Mouse (Mus musculus): ENCODE data around the gene Apobec1. TPM values are rescaled to one million over a fixed set of nuclear protein-coding genes. Genes with fewer than 3 reads are reported as not detected.
"Not testable (repeated sequence)": the region's sequence is repeated elsewhere in the genome, so short reads cannot be mapped to it uniquely, and the experiment has no call there.

The Apobec1 gene
- polyA plus RNA-seq, 1 experiment from 2014 or later = 3.3 TPM

DNA sequence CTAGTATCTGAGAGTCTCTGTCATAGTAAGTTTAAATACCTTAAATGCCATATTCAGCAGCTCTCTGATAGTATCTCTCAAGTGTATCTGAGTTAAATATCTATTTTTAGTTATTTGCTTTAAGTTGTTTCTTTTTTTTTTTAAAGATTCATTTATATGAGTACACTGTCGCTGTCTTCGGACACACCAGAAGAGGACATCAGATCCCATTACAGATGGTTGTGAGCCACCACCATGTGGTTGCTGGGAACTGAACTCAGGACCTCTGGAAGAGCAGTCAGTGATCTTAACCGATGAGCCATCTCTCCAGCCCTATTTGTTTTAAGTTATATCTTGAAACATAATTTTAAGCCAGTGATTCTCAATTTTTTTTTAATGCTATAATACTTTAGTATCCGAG lies 1.2 kb downstream of the Apobec1 start:
- H3K27me3 ChIP-seq = no peaks in the 10 kb centered on the region
- no peak overlapping the region for H3K4me3 ChIP-seq (replicated peaks)
- no peaks in the 10 kb centered on the region for H3K4me1 ChIP-seq
- no peak overlapping the region for H3K9ac ChIP-seq
- WGBS = 88% methylated on average over 4 of the region's 4 CpGs
- H3K9me3 ChIP-seq (replicated peaks) = no peaks in the 10 kb centered on the region
- H3K4me2 ChIP-seq = no peak overlapping the region
- no peak for ATAC-seq (replicated peaks; ENCODE audit: low FRiP score)
- H3K27ac ChIP-seq = no peak overlapping the region
- no peaks in the 10 kb centered on the region for H3K36me3 ChIP-seq

DNA sequence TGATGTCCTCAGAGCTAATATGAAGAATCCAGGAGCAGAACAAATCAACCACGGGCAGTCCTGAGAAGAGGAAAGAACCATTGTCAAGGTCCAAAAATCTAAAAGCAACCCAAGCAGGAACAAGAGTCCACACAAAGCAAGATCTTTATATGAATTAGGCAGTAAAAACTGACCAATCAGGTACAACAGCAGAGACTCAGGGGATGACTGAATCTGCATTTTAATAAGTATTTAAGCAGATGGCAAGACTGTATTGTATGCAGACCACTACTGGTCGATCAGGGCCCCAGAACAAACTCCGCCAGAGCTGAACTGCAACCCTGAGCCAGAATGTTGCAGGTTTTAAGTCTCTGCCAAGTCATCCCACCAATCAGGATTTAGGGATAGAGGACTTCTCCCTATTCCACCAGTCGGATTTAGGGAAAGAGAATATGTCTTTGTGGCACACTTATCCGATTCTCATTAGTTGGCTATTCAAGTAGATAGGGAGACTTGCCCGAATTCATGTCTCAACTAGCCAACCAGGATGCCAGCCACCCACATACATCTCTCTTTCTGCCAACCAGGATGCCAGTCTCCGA lies 2.1 kb downstream of the Apobec1 start:
- ATAC-seq (replicated peaks; ENCODE audit: low FRiP score) = no peak
- Histone ChIP-seq H3K4me2 (no peak overlapping the region), H3K4me3 (replicated peaks) (no peak overlapping the region), H3K4me1 (no peaks in the 10 kb centered on the region), H3K9me3 (replicated peaks) (no peaks in the 10 kb centered on the region), H3K27ac (no peak overlapping the region), H3K36me3 (no peaks in the 10 kb centered on the region), H3K9ac (no peak overlapping the region), H3K27me3 (no peaks in the 10 kb centered on the region)
- 86% methylated on average over 7 of the region's 7 CpGs for WGBS

DNA sequence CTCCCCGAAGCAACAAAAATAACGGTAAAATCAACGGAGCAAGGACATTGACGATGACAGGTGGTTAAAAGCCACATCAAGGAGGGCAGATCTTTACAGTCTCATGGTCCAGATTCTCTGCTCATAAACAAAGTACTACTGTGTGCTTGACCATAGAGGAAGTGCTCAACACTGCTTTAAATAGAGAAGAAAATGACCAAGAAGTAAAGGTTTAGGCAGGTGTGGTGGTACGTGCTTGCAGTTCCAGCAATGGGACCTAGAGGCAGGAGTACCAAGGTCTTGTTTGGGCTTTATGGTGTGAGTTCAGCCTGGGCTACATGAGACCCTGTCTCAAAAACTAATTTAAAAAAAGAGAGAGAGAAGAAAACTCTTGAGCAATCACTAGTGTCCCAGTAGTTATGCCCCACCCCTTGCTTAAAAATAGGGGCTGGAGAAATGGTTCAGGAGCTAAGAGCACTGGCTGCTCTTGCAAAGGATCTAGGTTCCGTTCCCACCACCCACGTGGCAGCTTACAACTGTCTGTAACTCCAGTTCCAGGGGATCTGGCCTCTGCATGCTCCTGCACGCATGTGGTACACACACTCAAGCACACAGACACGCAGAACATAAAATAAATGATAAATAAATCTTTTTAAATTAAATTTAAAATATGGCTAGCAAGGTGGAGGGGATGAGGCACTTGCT lies 3.0 kb downstream of the Apobec1 start:
- H3K36me3 ChIP-seq = no peaks in the 10 kb centered on the region
- WGBS = 91% methylated on average over 9 of the region's 9 CpGs
- H3K4me2 ChIP-seq = no peak overlapping the region
- H3K4me1 ChIP-seq = no peaks in the 10 kb centered on the region
- H3K9ac ChIP-seq = no peak overlapping the region
- no peaks in the 10 kb centered on the region for H3K9me3 ChIP-seq (replicated peaks)
- no peak for ATAC-seq (replicated peaks; ENCODE audit: low FRiP score)
- no peaks in the 10 kb centered on the region for H3K27me3 ChIP-seq
- no peak overlapping the region for H3K27ac ChIP-seq
- no peak overlapping the region for H3K4me3 ChIP-seq (replicated peaks)

DNA sequence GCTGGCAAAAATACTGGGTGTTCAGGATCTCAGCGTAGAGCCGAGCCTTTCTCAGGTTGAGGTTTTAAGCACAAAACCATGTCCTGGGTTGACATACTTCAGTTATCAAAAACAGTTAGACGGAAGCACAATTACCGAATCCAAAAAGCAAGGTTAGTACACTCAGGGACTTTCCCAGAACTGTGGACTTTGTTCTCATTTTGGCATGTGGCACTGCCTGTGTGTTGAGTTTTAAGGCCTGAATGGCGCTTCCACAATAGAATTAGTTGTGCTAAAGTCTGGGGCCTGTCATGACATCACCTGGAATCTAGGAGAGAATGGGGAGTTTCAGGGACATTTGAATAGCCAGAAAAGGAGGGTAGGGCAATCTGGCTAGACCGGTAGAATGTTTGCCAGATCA lies 3.8 kb downstream of the Apobec1 start:
- H3K36me3 ChIP-seq = no peaks in the 10 kb centered on the region
- H3K9ac ChIP-seq = no peak overlapping the region
- H3K27me3 ChIP-seq = no peaks in the 10 kb centered on the region
- H3K9me3 ChIP-seq (replicated peaks) = no peaks in the 10 kb centered on the region
- no peaks in the 10 kb centered on the region for H3K4me1 ChIP-seq
- H3K4me2 ChIP-seq = no peak overlapping the region
- no peak for ATAC-seq (replicated peaks; ENCODE audit: low FRiP score)
- 90% methylated on average over 6 of the region's 6 CpGs for WGBS
- no peak overlapping the region for H3K4me3 ChIP-seq (replicated peaks)
- H3K27ac ChIP-seq = no peak overlapping the region

DNA sequence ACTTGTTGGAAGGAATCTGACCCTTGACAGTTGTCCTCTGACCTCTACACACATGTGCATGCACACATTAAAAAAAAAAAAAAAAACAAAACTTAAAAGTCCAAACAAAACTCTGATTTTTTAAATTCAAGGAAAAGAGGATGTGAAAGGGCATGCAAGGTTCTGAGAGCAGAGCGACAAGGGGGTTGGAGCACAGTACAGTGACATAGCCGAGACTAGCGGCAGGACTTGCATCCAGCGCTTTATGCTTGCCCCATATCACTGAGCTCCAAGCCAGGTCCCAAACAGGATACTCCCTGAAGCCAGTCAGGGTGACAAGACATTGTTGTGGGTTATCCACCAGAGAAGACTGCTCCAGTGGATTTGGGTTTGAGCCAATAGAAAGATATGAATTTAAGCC lies 4.2 kb downstream of the Apobec1 start:
- Histone ChIP-seq H3K4me3 (replicated peaks) (no peak overlapping the region), H3K9me3 (replicated peaks) (no peaks in the 10 kb centered on the region), H3K9ac (no peak overlapping the region), H3K36me3 (no peaks in the 10 kb centered on the region), H3K4me1 (no peaks in the 10 kb centered on the region), H3K27me3 (no peaks in the 10 kb centered on the region), H3K4me2 (no peak overlapping the region), H3K27ac (no peak overlapping the region)
- ATAC-seq (replicated peaks; ENCODE audit: low FRiP score) = no peak
- WGBS = 96% methylated on average over 4 of the region's 4 CpGs

DNA sequence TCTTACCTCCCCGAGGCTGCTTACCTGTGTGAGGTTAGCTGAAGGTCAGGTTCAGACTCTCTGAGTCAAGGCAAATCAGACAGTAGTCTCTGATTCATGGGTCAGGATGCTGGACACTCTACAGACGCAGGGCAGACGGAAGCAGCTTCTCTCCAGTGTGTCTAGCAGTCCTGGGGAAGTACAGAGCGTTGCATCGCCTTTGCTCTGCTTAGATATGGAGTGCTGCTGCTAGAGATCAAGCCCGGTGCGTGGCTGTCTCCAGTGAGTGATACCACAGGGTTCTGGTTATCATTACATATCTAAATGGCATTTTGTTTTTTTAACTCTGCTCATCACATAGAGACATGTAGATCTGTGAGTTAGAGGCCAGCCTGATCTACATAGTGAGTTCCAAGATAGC lies 5.6 kb downstream of the Apobec1 start:
- Histone ChIP-seq H3K36me3 (no peaks in the 10 kb centered on the region), H3K9me3 (replicated peaks) (no peaks in the 10 kb centered on the region), H3K4me2 (no peak overlapping the region), H3K4me1 (no peaks in the 10 kb centered on the region), H3K4me3 (replicated peaks) (no peak overlapping the region), H3K9ac (no peak overlapping the region), H3K27ac (no peak overlapping the region), H3K27me3 (no peaks in the 10 kb centered on the region)
- no peak for ATAC-seq (replicated peaks; ENCODE audit: low FRiP score)
- 80% methylated on average over 7 of the region's 7 CpGs for WGBS

DNA sequence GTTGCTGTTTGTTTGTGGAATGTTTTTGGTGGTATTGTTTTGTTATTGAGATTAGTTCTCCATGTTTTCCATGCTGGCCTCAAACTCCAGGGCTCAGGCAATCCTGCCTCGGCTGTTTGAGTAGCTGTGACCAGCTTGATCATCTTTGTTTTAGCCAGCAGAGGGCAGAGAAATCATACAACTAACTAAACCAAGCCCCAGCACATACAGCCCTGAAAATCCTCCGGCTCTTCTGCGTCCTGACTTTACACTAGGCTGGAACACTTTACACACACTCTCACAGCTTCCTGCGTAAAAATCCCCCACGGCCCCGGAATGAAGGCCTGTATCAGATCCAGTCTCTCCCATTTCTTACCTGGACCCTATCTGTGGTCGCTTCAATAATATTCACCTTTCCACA lies 6.6 kb downstream of the Apobec1 start:
- ATAC-seq (replicated peaks; ENCODE audit: low FRiP score) = peak; percentile 67; the same call in 1 of the 2 replicates
- H3K36me3 ChIP-seq = no peaks in the 10 kb centered on the region
- H3K27me3 ChIP-seq = no peaks in the 10 kb centered on the region
- no peaks in the 10 kb centered on the region for H3K9me3 ChIP-seq (replicated peaks)
- H3K27ac ChIP-seq = no peak overlapping the region
- H3K4me3 ChIP-seq (replicated peaks) = no peak overlapping the region
- no peak overlapping the region for H3K4me2 ChIP-seq
- no peak overlapping the region for H3K9ac ChIP-seq
- 28% methylated on average over 7 of the region's 7 CpGs for WGBS
- no peaks in the 10 kb centered on the region for H3K4me1 ChIP-seq

DNA sequence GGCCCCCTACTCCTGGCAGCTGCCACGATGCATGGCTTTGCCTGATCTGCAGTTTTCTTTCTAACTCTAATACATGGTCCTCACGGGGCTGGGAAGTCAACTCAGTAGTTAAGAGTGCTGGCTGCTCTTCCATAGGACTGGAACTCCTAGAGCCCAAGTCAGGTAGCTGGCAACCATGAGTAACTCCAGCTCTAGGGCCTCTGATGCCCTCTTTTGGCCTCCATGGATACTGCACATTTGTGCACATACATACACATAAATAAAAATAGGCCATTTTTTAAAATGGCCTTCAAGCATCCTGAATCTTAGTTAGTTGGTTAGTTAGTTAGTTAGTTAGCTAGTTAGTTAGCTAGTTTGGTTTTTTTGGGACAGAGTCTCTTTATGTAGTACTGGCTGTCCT lies 9.3 kb downstream of the Apobec1 start:
- no peaks in the 10 kb centered on the region for H3K36me3 ChIP-seq
- WGBS = 97% methylated on average over 2 of the region's 2 CpGs

DNA sequence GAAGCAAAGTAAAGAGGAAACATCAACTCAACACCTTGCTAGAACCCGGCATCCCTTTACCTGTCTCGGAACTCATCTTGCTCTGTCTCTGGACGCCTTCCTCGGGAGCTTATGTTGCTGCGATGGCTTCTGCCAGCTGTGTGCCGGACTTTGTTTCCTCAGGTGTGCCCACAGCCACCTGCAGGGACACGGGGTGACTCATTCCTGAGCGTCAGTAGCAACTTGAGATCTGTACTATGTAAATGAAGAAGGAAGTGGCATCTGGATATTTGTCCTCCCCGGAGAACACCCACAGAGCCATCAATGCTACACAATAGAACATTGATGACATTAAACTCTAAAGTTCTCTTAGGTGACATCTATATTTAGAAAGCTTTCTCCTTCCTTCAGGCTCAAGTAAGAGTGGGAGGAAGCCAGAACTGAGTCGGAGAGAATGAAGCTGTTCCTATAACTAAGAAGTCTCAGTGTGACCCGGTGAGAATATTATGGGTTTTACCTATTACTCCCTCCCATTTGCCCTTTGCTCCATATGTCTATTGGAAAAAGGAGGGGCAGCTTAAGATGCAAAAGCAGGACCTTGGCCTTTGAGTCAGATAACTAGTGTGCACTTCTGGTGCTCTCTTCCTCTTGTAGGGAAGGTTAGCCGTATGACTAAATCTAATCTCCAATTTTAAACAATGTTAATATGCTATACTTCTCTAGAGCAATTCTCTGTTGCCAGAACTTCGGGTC lies 11.1 kb downstream of the Apobec1 start:
- H3K27ac ChIP-seq = no peak overlapping the region
- no peak overlapping the region for H3K4me2 ChIP-seq
- H3K36me3 ChIP-seq = no peaks in the 10 kb centered on the region
- no peak overlapping the region for H3K4me3 ChIP-seq (replicated peaks)
- H3K27me3 ChIP-seq = no peaks in the 10 kb centered on the region
- no peaks in the 10 kb centered on the region for H3K9me3 ChIP-seq (replicated peaks)
- 83% methylated on average over 13 of the region's 13 CpGs for WGBS
- no peaks in the 10 kb centered on the region for H3K4me1 ChIP-seq
- no peak overlapping the region for H3K9ac ChIP-seq
- ATAC-seq (replicated peaks; ENCODE audit: low FRiP score) = no peak

More for the DNA sequence above, 9.3 kb downstream of the Apobec1 start:
- Histone ChIP-seq H3K27ac (no peak overlapping the region), H3K4me3 (replicated peaks) (no peak overlapping the region), H3K9ac (no peak overlapping the region), H3K4me2 (no peak overlapping the region), H3K27me3 (no peaks in the 10 kb centered on the region), H3K9me3 (replicated peaks) (no peaks in the 10 kb centered on the region), H3K4me1 (no peaks in the 10 kb centered on the region)
- ATAC-seq (replicated peaks; ENCODE audit: low FRiP score) = no peak

DNA sequence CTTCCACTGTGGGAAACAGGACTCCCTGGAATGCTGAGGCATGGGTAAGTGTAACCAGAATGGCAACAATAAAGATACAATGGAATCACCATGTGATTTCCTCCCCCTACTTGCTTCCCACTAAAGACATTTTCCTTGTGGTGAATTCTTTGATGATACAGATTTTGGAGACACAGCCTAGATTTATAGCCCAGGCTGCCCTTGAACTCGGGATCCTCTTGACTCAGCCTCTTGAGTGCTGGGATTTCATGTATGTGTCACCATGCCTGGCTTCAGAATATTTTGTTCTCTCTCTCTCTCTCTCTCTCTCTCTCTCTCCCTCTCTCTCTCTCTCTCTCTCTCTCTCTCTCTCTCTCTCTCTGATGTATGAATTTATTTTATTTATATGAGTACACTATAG lies 23.2 kb downstream of the Apobec1 start:
- H3K27me3 ChIP-seq = no peaks in the 10 kb centered on the region
- no peak overlapping the region for H3K4me2 ChIP-seq
- H3K27ac ChIP-seq = no peak overlapping the region
- no peaks in the 10 kb centered on the region for H3K4me1 ChIP-seq
- H3K4me3 ChIP-seq (replicated peaks) = no peak overlapping the region
- no peak overlapping the region for H3K9ac ChIP-seq
- WGBS = 92% methylated on average over 1 of the region's 1 CpGs
- no peak for ATAC-seq (replicated peaks; ENCODE audit: low FRiP score)
- no peaks in the 10 kb centered on the region for H3K36me3 ChIP-seq
- no peaks in the 10 kb centered on the region for H3K9me3 ChIP-seq (replicated peaks)

DNA sequence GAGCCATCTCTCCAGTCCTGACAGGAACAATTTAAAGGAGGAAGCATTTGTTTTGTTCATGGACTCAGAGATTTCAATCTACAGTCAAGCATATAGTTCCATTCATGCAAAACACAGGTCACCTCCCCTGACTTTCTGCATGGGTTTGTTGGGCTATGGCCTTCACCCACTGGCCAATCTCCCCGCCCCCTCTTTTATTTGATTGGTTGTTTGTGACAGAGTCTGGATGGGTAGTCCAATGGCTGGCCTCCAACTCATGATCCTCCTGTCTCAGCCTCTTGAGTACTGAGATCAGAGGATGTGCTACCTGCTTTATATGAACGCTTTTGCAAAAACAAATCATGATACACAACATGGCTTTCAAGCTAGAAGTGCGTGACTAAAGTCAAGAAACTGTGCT lies 25.2 kb downstream of the Apobec1 start:
- H3K9me3 ChIP-seq (replicated peaks) = no peaks in the 10 kb centered on the region
- H3K9ac ChIP-seq = no peak overlapping the region
- 85% methylated on average over 3 of the region's 3 CpGs for WGBS
- no peaks in the 10 kb centered on the region for H3K27me3 ChIP-seq
- H3K4me2 ChIP-seq = no peak overlapping the region
- H3K27ac ChIP-seq = no peak overlapping the region
- H3K4me3 ChIP-seq (replicated peaks) = no peak overlapping the region
- no peaks in the 10 kb centered on the region for H3K4me1 ChIP-seq
- H3K36me3 ChIP-seq = no peaks in the 10 kb centered on the region
- no peak for ATAC-seq (replicated peaks; ENCODE audit: low FRiP score)

DNA sequence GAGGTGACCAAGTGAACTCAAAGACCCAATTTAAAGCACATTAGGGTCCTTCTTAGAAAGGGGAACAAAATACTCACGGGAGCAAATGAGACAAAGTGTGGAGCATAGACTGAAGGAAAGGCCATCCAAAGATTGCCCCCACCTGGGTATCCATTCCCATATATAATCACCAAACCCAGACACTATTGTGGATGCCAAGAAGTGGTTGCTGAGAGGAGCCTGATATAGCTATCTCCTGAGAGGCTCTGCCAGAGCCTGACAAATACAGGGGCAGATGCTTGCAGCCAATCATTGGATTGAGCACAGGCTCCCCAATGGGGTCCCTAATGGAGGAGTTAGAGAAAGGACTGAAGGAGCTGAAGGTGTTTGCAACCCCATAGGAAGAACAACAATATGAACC lies 27.2 kb downstream of the Apobec1 start:
- not testable (repeated sequence) for H3K4me2 ChIP-seq; ATAC-seq (replicated peaks; ENCODE audit: low FRiP score); H3K9ac ChIP-seq; H3K27me3 ChIP-seq; H3K36me3 ChIP-seq; H3K4me3 ChIP-seq (replicated peaks); H3K9me3 ChIP-seq (replicated peaks); H3K27ac ChIP-seq; H3K4me1 ChIP-seq
- WGBS = 89% methylated on average over 1 of the region's 1 CpGs

Measured in kidney, embryonic 15.5 days (tissue).